Mouse (Mus musculus): ENCODE measurements at regions not wholly inside any gene's neighbourhood (a gene's known extent, or its start where the extent isn't known, plus 50 kb on each side); places are given as distances from the start of the nearest gene placed in this dataset.

DNA sequence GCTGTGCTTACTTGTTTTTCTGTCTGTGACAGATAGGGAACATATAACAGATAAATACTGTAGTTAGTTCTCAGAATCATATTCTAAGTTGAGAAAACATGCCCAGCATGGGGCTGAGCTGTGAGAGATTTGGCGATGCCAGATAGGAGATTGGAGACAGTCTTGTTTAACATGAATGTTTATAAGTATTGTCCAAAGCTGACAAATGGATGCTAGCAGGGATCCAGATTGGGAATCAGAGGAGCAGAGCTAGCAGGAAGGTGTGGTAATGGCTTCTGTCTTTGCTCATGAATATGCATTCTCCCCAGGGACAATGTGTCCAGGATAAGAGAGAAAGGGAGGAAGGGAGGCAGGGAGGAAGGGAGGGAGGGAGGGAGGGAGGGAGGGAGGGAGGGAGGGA lies 436.2 kb upstream of the Klf12 start:
- H3K36me3 ChIP-seq (ENCODE audit: control insufficient read depth, insufficient read depth) = no peaks in the 10 kb centered on the region
- no peak overlapping the region for H3K4me3 ChIP-seq (ENCODE audit: low read length)
- WGBS = 56% methylated on average over 1 of the region's 1 CpGs
- H3K9me3 ChIP-seq (replicated peaks; ENCODE audit: control insufficient read depth, low read length) = peaks cover 3% of the 10 kb centered on the region; the same call in 1 of the 2 replicates
- no peak overlapping the region for H3K27ac ChIP-seq (ENCODE audit: low read length)
- no peaks in the 10 kb centered on the region for H3K27me3 ChIP-seq (ENCODE audit: control insufficient read depth, insufficient read depth, low read length)
- H3K9ac ChIP-seq (ENCODE audit: low read length) = no peak overlapping the region
- no peaks in the 10 kb centered on the region for H3K4me1 ChIP-seq (ENCODE audit: control insufficient read depth, insufficient read depth, low read length)
- no peak overlapping the region for H3K4me2 ChIP-seq (ENCODE audit: low read depth, low read length)
- ATAC-seq (replicated peaks; ENCODE audit: extremely low read depth, insufficient read depth, low FRiP score) = no peak

DNA sequence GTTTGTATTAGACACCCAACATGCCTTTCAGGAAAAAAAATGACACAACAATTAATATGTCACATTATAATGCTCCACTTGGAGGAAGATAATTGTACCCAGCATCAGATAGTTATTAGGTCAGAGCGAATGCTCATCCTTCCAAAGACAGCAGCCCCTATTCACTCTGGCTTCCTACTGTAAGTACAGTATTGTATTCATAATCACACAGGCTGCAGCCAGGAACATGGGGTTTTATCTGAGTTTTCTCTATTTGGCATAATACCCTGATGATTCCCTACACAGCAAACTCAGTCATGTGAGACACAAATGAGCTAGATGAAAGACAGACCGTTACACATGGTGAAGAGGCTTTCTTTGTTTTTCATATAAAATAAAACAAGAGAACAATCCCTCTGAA lies 430.5 kb upstream of the Klf12 start:
- ATAC-seq (replicated peaks; ENCODE audit: extremely low read depth, insufficient read depth, low FRiP score) = no peak
- H3K27me3 ChIP-seq (ENCODE audit: control insufficient read depth, insufficient read depth, low read length) = no peaks in the 10 kb centered on the region
- H3K9me3 ChIP-seq (replicated peaks; ENCODE audit: control insufficient read depth, low read length) = peaks cover 3% of the 10 kb centered on the region; the same call in 1 of the 2 replicates
- WGBS = 86% methylated on average over 2 of the region's 2 CpGs
- H3K4me1 ChIP-seq (ENCODE audit: control insufficient read depth, insufficient read depth, low read length) = no peaks in the 10 kb centered on the region
- no peak overlapping the region for H3K9ac ChIP-seq (ENCODE audit: low read length)
- H3K4me2 ChIP-seq (ENCODE audit: low read depth, low read length) = no peak overlapping the region
- H3K36me3 ChIP-seq (ENCODE audit: control insufficient read depth, insufficient read depth) = no peaks in the 10 kb centered on the region
- H3K4me3 ChIP-seq (ENCODE audit: low read length) = no peak overlapping the region
- no peak overlapping the region for H3K27ac ChIP-seq (ENCODE audit: low read length)

DNA sequence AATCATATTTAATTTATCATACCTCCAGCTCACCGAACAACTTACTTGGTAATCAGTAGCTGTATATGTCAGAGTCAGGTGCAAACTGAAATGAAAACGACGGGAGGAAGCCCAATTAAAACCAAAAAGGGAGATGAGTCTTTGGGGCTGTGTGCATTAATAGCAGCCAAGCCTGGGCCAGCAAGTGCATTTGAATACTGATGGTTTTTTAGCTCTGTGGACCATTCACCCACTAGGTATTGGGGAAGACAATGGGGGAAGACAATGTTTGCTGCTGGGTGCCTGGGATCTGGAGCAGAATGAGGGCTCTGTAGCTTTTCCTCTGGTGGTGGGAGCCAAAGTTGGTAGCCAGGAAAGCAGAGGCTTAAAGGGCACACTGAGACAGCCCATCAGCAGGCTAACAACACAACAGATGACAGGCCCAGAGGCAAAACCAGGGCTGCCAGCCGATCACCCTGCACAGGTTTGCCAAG lies 429.6 kb upstream of the Klf12 start:
- Histone ChIP-seq H3K4me2 (ENCODE audit: low read depth, low read length) (no peak overlapping the region), H3K27me3 (ENCODE audit: control insufficient read depth, insufficient read depth, low read length) (no peaks in the 10 kb centered on the region), H3K27ac (ENCODE audit: low read length) (no peak overlapping the region), H3K9me3 (replicated peaks; ENCODE audit: control insufficient read depth, low read length) (peaks cover 3% of the 10 kb centered on the region; the same call in 1 of the 2 replicates), H3K36me3 (ENCODE audit: control insufficient read depth, insufficient read depth) (no peaks in the 10 kb centered on the region), H3K4me1 (ENCODE audit: control insufficient read depth, insufficient read depth, low read length) (no peaks in the 10 kb centered on the region), H3K9ac (ENCODE audit: low read length) (no peak overlapping the region), H3K4me3 (ENCODE audit: low read length) (no peak overlapping the region)
- no peak for ATAC-seq (replicated peaks; ENCODE audit: extremely low read depth, insufficient read depth, low FRiP score)
- WGBS = 85% methylated on average over 4 of the region's 4 CpGs

DNA sequence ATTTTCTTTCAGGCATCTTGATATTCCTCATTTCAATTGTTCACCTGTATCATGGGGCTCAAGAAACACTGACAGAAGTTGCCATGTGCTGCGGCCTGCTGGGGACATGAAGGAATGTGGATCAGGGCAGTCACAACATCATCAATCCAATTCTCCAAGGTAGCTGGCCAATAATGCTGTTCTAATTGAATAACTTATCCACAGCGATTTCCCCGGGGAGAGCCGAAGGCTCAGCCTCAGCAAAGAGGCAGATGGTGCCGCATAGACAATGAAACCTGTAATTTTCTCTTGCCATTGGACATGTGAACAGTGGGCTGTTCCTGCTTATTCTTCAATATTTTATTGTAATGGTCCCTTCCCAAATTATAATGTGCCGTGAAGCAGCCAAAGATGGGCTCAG lies 429.1 kb upstream of the Klf12 start:
- no peaks in the 10 kb centered on the region for H3K4me1 ChIP-seq (ENCODE audit: control insufficient read depth, insufficient read depth, low read length)
- no peak for ATAC-seq (replicated peaks; ENCODE audit: extremely low read depth, insufficient read depth, low FRiP score)
- H3K27ac ChIP-seq (ENCODE audit: low read length) = no peak overlapping the region
- no peaks in the 10 kb centered on the region for H3K27me3 ChIP-seq (ENCODE audit: control insufficient read depth, insufficient read depth, low read length)
- H3K4me3 ChIP-seq (ENCODE audit: low read length) = no peak overlapping the region
- 93% methylated on average over 6 of the region's 6 CpGs for WGBS
- peaks cover 3% of the 10 kb centered on the region; the same call in 1 of the 2 replicates for H3K9me3 ChIP-seq (replicated peaks; ENCODE audit: control insufficient read depth, low read length)
- H3K36me3 ChIP-seq (ENCODE audit: control insufficient read depth, insufficient read depth) = no peaks in the 10 kb centered on the region
- H3K9ac ChIP-seq (ENCODE audit: low read length) = no peak overlapping the region
- no peak overlapping the region for H3K4me2 ChIP-seq (ENCODE audit: low read depth, low read length)

- H3K4me3 ChIP-seq (ENCODE audit: low read length) = no peak overlapping the region
- 69% methylated on average over 9 of the region's 9 CpGs for WGBS
- no peak for ATAC-seq (replicated peaks; ENCODE audit: extremely low read depth, insufficient read depth, low FRiP score)
These were observed 381.0 kb upstream of the Klf12 start for GRCm38 (mm10) chr14:100665361-100665955.

DNA sequence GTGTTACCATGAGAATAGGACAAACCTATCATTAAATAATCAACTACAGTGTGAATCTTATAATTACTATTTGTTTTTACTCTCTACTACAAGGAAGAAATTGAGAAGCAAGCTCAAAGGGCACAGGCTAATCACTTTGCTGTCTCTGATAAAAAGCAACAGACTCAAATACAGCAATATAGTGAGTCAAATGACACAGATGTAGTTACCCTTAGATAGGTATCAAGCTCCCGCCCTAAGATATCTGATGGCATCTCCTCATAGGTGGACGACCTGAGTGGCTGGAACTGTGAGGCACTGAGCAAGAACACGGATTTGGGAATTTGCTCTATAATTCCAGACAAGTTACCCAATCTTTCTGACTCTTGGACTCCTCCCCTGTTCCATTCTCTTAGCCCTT lies 379.7 kb upstream of the Klf12 start:
- Histone ChIP-seq H3K4me1 (ENCODE audit: control insufficient read depth, insufficient read depth, low read length) (no peaks in the 10 kb centered on the region), H3K36me3 (ENCODE audit: control insufficient read depth, insufficient read depth) (no peaks in the 10 kb centered on the region), H3K4me2 (ENCODE audit: low read depth, low read length) (no peak overlapping the region), H3K9me3 (replicated peaks; ENCODE audit: control insufficient read depth, low read length) (no peaks in the 10 kb centered on the region), H3K9ac (ENCODE audit: low read length) (no peak overlapping the region), H3K27ac (ENCODE audit: low read length) (no peak overlapping the region), H3K27me3 (ENCODE audit: control insufficient read depth, insufficient read depth, low read length) (no peaks in the 10 kb centered on the region), H3K4me3 (ENCODE audit: low read length) (no peak overlapping the region)
- no peak for ATAC-seq (replicated peaks; ENCODE audit: extremely low read depth, insufficient read depth, low FRiP score)
- WGBS = 67% methylated on average over 3 of the region's 3 CpGs

More at GRCm38 (mm10) chr14:100665361-100665955, 381.0 kb upstream of the Klf12 start:
- Histone ChIP-seq H3K4me1 (ENCODE audit: control insufficient read depth, insufficient read depth, low read length) (no peaks in the 10 kb centered on the region), H3K9me3 (replicated peaks; ENCODE audit: control insufficient read depth, low read length) (no peaks in the 10 kb centered on the region), H3K9ac (ENCODE audit: low read length) (no peak overlapping the region), H3K4me2 (ENCODE audit: low read depth, low read length) (no peak overlapping the region), H3K27me3 (ENCODE audit: control insufficient read depth, insufficient read depth, low read length) (no peaks in the 10 kb centered on the region), H3K36me3 (ENCODE audit: control insufficient read depth, insufficient read depth) (no peaks in the 10 kb centered on the region), H3K27ac (ENCODE audit: low read length) (no peak overlapping the region)

GRCm38 (mm10) chr14:100642076-100642475 lies 357.6 kb upstream of the Klf12 start:
- H3K27me3 ChIP-seq (ENCODE audit: control insufficient read depth, insufficient read depth, low read length) = no peaks in the 10 kb centered on the region
- no peak overlapping the region for H3K27ac ChIP-seq (ENCODE audit: low read length)
- H3K4me2 ChIP-seq (ENCODE audit: low read depth, low read length) = no peak overlapping the region
- no peaks in the 10 kb centered on the region for H3K4me1 ChIP-seq (ENCODE audit: control insufficient read depth, insufficient read depth, low read length)
- ATAC-seq (replicated peaks; ENCODE audit: extremely low read depth, insufficient read depth, low FRiP score) = no peak
- no peak overlapping the region for H3K4me3 ChIP-seq (ENCODE audit: low read length)
- H3K36me3 ChIP-seq (ENCODE audit: control insufficient read depth, insufficient read depth) = no peaks in the 10 kb centered on the region
- no peak overlapping the region for H3K9ac ChIP-seq (ENCODE audit: low read length)
- no peaks in the 10 kb centered on the region for H3K9me3 ChIP-seq (replicated peaks; ENCODE audit: control insufficient read depth, low read length)
- WGBS = 53% methylated on average over 2 of the region's 2 CpGs

- no peak for ATAC-seq (replicated peaks; ENCODE audit: extremely low read depth, insufficient read depth, low FRiP score)
- no peaks in the 10 kb centered on the region for H3K36me3 ChIP-seq (ENCODE audit: control insufficient read depth, insufficient read depth)
These were observed 350.0 kb upstream of the Klf12 start for GRCm38 (mm10) chr14:100634521-100634920.

DNA sequence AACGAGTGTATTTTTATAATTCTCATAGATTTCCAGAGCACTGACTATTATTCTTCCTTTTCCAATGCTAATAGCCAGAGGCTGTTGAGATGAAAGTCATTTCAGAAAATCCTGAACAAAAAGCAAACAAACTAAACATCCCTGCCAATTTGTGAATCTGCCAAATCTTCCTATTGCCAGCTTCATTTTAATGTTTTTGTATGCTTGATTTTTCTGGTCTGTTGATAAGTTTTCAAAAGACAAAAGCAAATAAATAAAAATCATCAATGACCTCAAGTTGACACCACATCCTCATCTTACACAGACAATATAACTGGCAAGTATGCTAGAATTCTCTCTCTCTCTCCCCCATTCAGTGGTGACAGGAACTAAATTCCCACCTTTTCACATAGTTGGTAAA lies 347.2 kb upstream of the Klf12 start:
- Histone ChIP-seq H3K9me3 (replicated peaks; ENCODE audit: control insufficient read depth, low read length) (no peaks in the 10 kb centered on the region), H3K27me3 (ENCODE audit: control insufficient read depth, insufficient read depth, low read length) (no peaks in the 10 kb centered on the region), H3K36me3 (ENCODE audit: control insufficient read depth, insufficient read depth) (no peaks in the 10 kb centered on the region), H3K27ac (ENCODE audit: low read length) (no peak overlapping the region), H3K9ac (ENCODE audit: low read length) (no peak overlapping the region), H3K4me1 (ENCODE audit: control insufficient read depth, insufficient read depth, low read length) (no peaks in the 10 kb centered on the region), H3K4me3 (ENCODE audit: low read length) (no peak overlapping the region), H3K4me2 (ENCODE audit: low read depth, low read length) (no peak overlapping the region)
- 69% methylated on average over 1 of the region's 1 CpGs for WGBS
- ATAC-seq (replicated peaks; ENCODE audit: extremely low read depth, insufficient read depth, low FRiP score) = no peak

More at GRCm38 (mm10) chr14:100634521-100634920, 350.0 kb upstream of the Klf12 start:
- Histone ChIP-seq H3K4me3 (ENCODE audit: low read length) (no peak overlapping the region), H3K27me3 (ENCODE audit: control insufficient read depth, insufficient read depth, low read length) (no peaks in the 10 kb centered on the region), H3K4me1 (ENCODE audit: control insufficient read depth, insufficient read depth, low read length) (no peaks in the 10 kb centered on the region), H3K4me2 (ENCODE audit: low read depth, low read length) (no peak overlapping the region), H3K27ac (ENCODE audit: low read length) (no peak overlapping the region), H3K9ac (ENCODE audit: low read length) (no peak overlapping the region), H3K9me3 (replicated peaks; ENCODE audit: control insufficient read depth, low read length) (no peaks in the 10 kb centered on the region)
- WGBS = 72% methylated on average over 6 of the region's 6 CpGs
